ENCODE assay signal across 18 mouse cellular contexts in genomic region chr2:140970181-140970580, GRCm38 (mm10).
"Had no signal": no experiment of that assay in that cellular context is flagged by ENCODE, and none has a peak within 500 bp of the region (broad histone marks: within the 10 kb centered on the region; RNA-seq: fewer than 3 reads in every experiment).

No protein-coding gene starts in this region.

- H3K4me3 ChIP-seq: midbrain, embryonic 10.5 days; midbrain, embryonic 12.5 days; myocyte; neural tube, embryonic 13.5 days; neural tube, embryonic 15.5 days had no signal

- H3K36me3 ChIP-seq: midbrain, embryonic 10.5 days; midbrain, embryonic 12.5 days; neural tube, embryonic 13.5 days; neural tube, embryonic 15.5 days had no signal

- DNase-seq: lung, embryonic 14.5 days; lung, postnatal 10 days; lung, postnatal 4 days; midbrain, embryonic 14.5 days; retina, postnatal 1 day; right cerebral cortex, postnatal 25 days; right cerebral cortex, postnatal 4 days; spleen, adult 18-20 months; thymus, adult 2 months; thymus, postnatal 25 days; thymus, postnatal 4 days had no signal

- ATAC-seq: midbrain, embryonic 16.5 days had no signal

- H3K4me2 ChIP-seq: lung, embryonic 14.5 days; midbrain, embryonic 12.5 days; neural tube, embryonic 13.5 days; neural tube, embryonic 15.5 days had no signal

- H3K9me3 ChIP-seq: midbrain, embryonic 10.5 days; midbrain, embryonic 12.5 days; neural tube, embryonic 13.5 days; neural tube, embryonic 15.5 days had no signal

- H3K27me3 ChIP-seq: midbrain, embryonic 12.5 days; neural tube, embryonic 13.5 days; neural tube, embryonic 15.5 days had no signal

- H3K4me1 ChIP-seq: midbrain, embryonic 10.5 days; midbrain, embryonic 12.5 days; neural tube, embryonic 13.5 days; neural tube, embryonic 15.5 days had no signal

- H3K9ac ChIP-seq: liver, embryonic 14.5 days; lung, embryonic 14.5 days; midbrain, embryonic 12.5 days; neural tube, embryonic 13.5 days; neural tube, embryonic 15.5 days had no signal

- H3K27ac ChIP-seq: liver, embryonic 14.5 days; midbrain, embryonic 10.5 days; midbrain, embryonic 12.5 days; neural tube, embryonic 13.5 days; neural tube, embryonic 15.5 days had no signal
